Mouse (Mus musculus): Measurements from ENCODE around the gene Fam135a. TPM values are rescaled to one million over a fixed set of nuclear protein-coding genes. Genes with fewer than 3 reads are reported as not detected.

The Fam135a gene
- polyA plus RNA-seq, 1 experiment, result 41.3 TPM

GRCm38 (mm10) chr1:24102579-24103149, 2.5 kb upstream of the Fam135a start:
- TF ChIP-seq CTCF (IDR thresholded peaks at IDR 0.05; ENCODE audit: borderline replicate concordance, extremely low read depth, insufficient read depth, insufficient read length), result no peak
- TF ChIP-seq POLR2A (IDR thresholded peaks at IDR 0.05; ENCODE audit: borderline replicate concordance, extremely low read depth, insufficient read depth, insufficient read length, poor library complexity, severe bottlenecking), result no peak
- DNase-seq (ENCODE audit: low read depth), result no peak

- no peak for DNase-seq (ENCODE audit: low read depth)
- no peak for TF ChIP-seq CTCF (IDR thresholded peaks at IDR 0.05; ENCODE audit: borderline replicate concordance, extremely low read depth, insufficient read depth, insufficient read length)
- TF ChIP-seq POLR2A (IDR thresholded peaks at IDR 0.05; ENCODE audit: borderline replicate concordance, extremely low read depth, insufficient read depth, insufficient read length, poor library complexity, severe bottlenecking), result no peak
These were observed 773 bp upstream of the Fam135a start for GRCm38 (mm10) chr1:24100870-24101358.

- TF ChIP-seq POLR2A (IDR thresholded peaks at IDR 0.05; ENCODE audit: borderline replicate concordance, extremely low read depth, insufficient read depth, insufficient read length, poor library complexity, severe bottlenecking) (no peak), CTCF (IDR thresholded peaks at IDR 0.05; ENCODE audit: borderline replicate concordance, extremely low read depth, insufficient read depth, insufficient read length) (no peak)
- peak; percentile 51 for DNase-seq (ENCODE audit: low read depth)
These were observed 608 bp downstream of the Fam135a start for GRCm38 (mm10) chr1:24099541-24099925.

- TF ChIP-seq CTCF (IDR thresholded peaks at IDR 0.05; ENCODE audit: borderline replicate concordance, extremely low read depth, insufficient read depth, insufficient read length), result no peak
- TF ChIP-seq POLR2A (IDR thresholded peaks at IDR 0.05; ENCODE audit: borderline replicate concordance, extremely low read depth, insufficient read depth, insufficient read length, poor library complexity, severe bottlenecking), result no peak
- no peak for DNase-seq (ENCODE audit: low read depth)
These were observed 2.6 kb downstream of the Fam135a start for GRCm38 (mm10) chr1:24097541-24097940.

GRCm38 (mm10) chr1:24092414-24092813, 7.7 kb downstream of the Fam135a start:
- DNase-seq (ENCODE audit: low read depth), result no peak
- no peak for TF ChIP-seq POLR2A (IDR thresholded peaks at IDR 0.05; ENCODE audit: borderline replicate concordance, extremely low read depth, insufficient read depth, insufficient read length, poor library complexity, severe bottlenecking)
- TF ChIP-seq CTCF (IDR thresholded peaks at IDR 0.05; ENCODE audit: borderline replicate concordance, extremely low read depth, insufficient read depth, insufficient read length), result no peak

- no peak for DNase-seq (ENCODE audit: low read depth)
- TF ChIP-seq POLR2A (IDR thresholded peaks at IDR 0.05; ENCODE audit: borderline replicate concordance, extremely low read depth, insufficient read depth, insufficient read length, poor library complexity, severe bottlenecking), result no peak
- TF ChIP-seq CTCF (IDR thresholded peaks at IDR 0.05; ENCODE audit: borderline replicate concordance, extremely low read depth, insufficient read depth, insufficient read length), result no peak
These were observed 9.5 kb downstream of the Fam135a start for GRCm38 (mm10) chr1:24090603-24091002.

GRCm38 (mm10) chr1:24090094-24090493, 10.0 kb downstream of the Fam135a start:
- no peak for DNase-seq (ENCODE audit: low read depth)
- no peak for TF ChIP-seq CTCF (IDR thresholded peaks at IDR 0.05; ENCODE audit: borderline replicate concordance, extremely low read depth, insufficient read depth, insufficient read length)
- no peak for TF ChIP-seq POLR2A (IDR thresholded peaks at IDR 0.05; ENCODE audit: borderline replicate concordance, extremely low read depth, insufficient read depth, insufficient read length, poor library complexity, severe bottlenecking)

GRCm38 (mm10) chr1:24086176-24086575, 14.0 kb downstream of the Fam135a start:
- peak; percentile 24 for DNase-seq (ENCODE audit: low read depth)
- no peak for TF ChIP-seq CTCF (IDR thresholded peaks at IDR 0.05; ENCODE audit: borderline replicate concordance, extremely low read depth, insufficient read depth, insufficient read length)
- no peak for TF ChIP-seq POLR2A (IDR thresholded peaks at IDR 0.05; ENCODE audit: borderline replicate concordance, extremely low read depth, insufficient read depth, insufficient read length, poor library complexity, severe bottlenecking)

GRCm38 (mm10) chr1:24074396-24074795, 25.7 kb downstream of the Fam135a start:
- DNase-seq (ENCODE audit: low read depth), result peak; percentile 96
- TF ChIP-seq POLR2A (IDR thresholded peaks at IDR 0.05; ENCODE audit: borderline replicate concordance, extremely low read depth, insufficient read depth, insufficient read length, poor library complexity, severe bottlenecking) (no peak), CTCF (IDR thresholded peaks at IDR 0.05; ENCODE audit: borderline replicate concordance, extremely low read depth, insufficient read depth, insufficient read length) (no peak)

- peak; percentile 78 for DNase-seq (ENCODE audit: low read depth)
- TF ChIP-seq CTCF (IDR thresholded peaks at IDR 0.05; ENCODE audit: borderline replicate concordance, extremely low read depth, insufficient read depth, insufficient read length) (no peak), POLR2A (IDR thresholded peaks at IDR 0.05; ENCODE audit: borderline replicate concordance, extremely low read depth, insufficient read depth, insufficient read length, poor library complexity, severe bottlenecking) (no peak)
These were observed 26.5 kb downstream of the Fam135a start for GRCm38 (mm10) chr1:24073386-24074248.

GRCm38 (mm10) chr1:24068830-24069229, 31.3 kb downstream of the Fam135a start:
- no peak for DNase-seq (ENCODE audit: low read depth)
- TF ChIP-seq POLR2A (IDR thresholded peaks at IDR 0.05; ENCODE audit: borderline replicate concordance, extremely low read depth, insufficient read depth, insufficient read length, poor library complexity, severe bottlenecking) (no peak), CTCF (IDR thresholded peaks at IDR 0.05; ENCODE audit: borderline replicate concordance, extremely low read depth, insufficient read depth, insufficient read length) (no peak)

Measured in brain, embryonic 14.5 days (tissue).